Mouse (Mus musculus): Measurements from ENCODE around the gene Abhd8.

DNA sequence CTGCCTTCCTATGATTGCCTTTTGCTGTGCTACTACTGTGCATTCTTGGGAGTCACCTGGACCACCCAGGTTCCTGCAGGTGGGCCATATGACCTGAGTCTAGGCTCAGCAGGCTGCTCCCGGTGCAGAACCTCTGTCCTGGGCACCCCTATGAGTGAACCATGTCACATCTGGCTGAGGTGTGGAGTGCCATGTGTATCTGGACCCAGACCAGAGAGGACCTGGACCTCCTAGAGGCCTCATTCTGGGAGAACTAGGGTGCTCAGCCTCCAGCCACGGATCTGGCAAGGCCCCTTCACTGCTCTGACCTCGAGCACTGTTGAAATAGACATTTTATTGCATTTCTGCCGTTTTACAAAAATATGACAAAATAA is 12.2 kb upstream of the Abhd8 start:
- no peak for TF ChIP-seq POLR2A (IDR thresholded peaks at IDR 0.05; ENCODE audit: low read depth, low read length)
- no peak for TF ChIP-seq CTCF (conservative IDR thresholded peaks at IDR 0.05 in 1 of 2, IDR thresholded peaks at IDR 0.05 in 1 of 2; ENCODE audit: low read depth in 2 of 2, low read length in 2 of 2)
- no peak; the same call in 1 of the 2 replicates for TF ChIP-seq POLR2AphosphoS2 (IDR thresholded peaks at IDR 0.05; ENCODE audit: low read depth, low read length)

All from CH12.LX (cell line).